Mouse (Mus musculus): ENCODE results near the gene Pde4b.

Pde4b gene

DNA sequence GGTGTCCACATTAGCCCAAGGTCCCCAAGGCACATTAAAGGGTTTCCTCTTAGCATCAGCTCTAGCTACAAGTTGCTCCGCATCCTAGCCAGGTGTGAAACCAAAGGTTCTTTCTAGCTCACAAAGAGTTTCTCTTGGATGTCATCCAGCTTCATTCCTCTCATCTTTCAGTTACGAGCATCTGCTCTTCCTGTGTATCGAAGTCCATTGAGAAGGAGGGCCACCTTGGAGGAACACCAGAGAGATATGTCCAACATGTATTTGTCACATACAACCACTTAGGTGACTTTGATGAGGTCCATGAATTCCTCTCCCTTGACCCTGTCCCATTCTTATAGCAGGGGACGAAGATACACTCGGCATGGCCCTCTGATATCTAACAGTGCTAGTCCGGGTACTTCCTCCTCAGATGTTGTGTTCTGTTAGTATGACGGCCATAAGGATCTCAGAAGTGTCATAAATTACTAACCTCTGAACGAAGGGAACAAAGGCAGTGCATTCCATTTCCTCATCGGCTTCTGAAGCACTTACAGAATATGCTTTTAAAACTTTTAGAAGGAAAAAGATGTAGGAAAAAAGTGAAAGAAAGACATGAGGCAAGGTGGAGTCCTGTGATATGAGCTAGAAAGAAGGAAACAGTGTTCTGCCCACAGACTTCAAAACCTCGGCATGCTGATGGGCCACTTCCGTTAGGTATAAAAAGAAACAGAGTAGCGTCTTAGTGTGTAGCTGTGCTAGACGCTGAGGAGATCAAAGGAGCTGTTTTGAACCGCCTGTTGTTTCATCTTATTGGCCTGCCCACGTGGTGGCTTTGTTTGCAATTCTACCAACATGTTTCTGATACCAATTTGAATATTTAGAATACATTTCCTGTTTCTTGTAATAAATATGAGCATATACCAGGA lies 419.3 kb downstream of the Pde4b start:
- in situ Hi-C loops (cut with MboI), result loop anchor here (25.0 kb wide), 1 partner anchor 606 kb away; the partner anchor contains the start of genes Mier1 and Wdr78

DNA sequence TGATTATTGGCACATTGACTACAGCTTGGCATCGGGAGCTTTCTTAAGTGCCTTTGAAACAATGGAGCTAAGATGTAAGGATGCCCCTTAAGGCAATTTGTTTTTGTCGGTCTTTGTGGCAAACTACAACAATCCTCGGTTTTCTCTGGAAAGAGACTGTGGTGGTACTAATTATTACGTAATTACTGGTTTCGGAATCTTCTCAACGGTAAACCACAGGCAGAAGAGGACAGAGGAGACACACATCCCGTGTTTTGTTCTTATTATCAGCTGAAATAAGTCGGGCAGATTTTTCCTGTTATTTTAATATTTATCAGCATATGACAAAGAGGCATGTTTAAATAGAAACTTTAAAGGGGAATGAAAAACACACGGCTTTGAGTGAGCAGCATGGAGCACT lies 420.0 kb downstream of the Pde4b start:
- in situ Hi-C loops (cut with MboI), result loop anchor here (25.0 kb wide), 1 partner anchor 605 kb away; the partner anchor contains the start of genes Mier1 and Wdr78

DNA sequence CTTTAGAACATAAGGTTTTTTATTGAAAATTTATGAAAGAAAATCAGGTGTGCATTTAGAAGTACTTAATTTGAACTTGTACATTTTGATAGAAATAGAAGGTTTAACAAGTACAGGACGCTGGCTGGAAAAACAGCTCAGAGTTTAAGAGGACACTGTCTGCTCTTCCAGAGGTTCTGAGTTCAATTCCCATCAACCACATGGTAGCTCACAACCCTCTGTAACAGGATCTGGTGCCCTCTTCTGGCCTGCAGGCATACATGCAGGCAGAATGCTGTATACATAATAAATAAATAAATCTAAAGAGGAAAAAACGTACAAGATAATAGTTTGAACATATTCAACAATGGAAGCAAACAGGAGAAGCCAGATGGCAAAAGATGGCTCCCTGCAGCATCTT lies 420.4 kb downstream of the Pde4b start:
- in situ Hi-C loops (cut with MboI), result loop anchor here (25.0 kb wide), 1 partner anchor 605 kb away; the partner anchor contains the start of genes Mier1 and Wdr78

DNA sequence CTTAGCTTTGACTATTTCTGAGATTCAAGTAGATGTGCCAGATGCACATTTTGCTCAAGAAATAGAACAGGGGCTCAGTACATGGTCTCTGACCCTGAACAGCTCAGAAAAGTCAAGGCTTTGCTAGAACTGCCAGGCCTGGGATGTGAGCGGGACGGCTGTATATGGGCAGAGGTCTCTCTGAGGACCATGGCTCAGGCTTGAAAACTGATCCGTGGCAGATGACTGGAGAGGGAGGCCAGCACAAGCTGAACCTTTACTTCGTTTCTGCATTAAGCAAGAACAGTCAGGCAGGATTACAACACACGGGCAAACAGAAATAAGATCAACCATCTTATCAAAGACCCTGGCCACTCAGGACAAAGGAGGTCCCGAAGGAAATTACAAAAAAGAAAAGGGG lies 422.7 kb downstream of the Pde4b start:
- in situ Hi-C loops (cut with MboI), result loop anchor here (25.0 kb wide), 1 partner anchor 602 kb away; the partner anchor contains the start of genes Mier1 and Wdr78

DNA sequence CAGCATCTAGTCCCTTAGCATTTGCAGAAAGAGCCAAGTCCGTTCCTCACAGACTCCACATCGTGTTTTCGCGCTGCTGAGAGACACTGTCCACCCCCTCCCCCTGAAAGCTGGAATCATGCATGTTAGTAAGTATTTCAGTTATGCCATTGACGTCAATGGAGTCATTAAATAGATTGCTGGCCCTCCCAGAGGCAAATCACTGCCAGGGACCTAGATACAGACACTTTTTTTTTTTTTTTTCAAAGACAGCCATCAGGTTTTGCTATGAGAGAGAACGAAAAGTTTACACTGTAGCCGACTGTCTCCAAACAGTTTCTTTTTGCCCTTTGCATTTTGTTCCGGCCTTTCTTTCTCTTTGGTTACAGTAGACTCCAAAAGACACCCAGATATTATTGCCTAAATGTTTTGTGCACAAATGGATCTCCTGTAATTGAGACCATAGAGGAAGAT lies 423.6 kb downstream of the Pde4b start:
- in situ Hi-C loops (cut with MboI), result loop anchor here (25.0 kb wide), 1 partner anchor 601 kb away; the partner anchor contains the start of genes Mier1 and Wdr78

DNA sequence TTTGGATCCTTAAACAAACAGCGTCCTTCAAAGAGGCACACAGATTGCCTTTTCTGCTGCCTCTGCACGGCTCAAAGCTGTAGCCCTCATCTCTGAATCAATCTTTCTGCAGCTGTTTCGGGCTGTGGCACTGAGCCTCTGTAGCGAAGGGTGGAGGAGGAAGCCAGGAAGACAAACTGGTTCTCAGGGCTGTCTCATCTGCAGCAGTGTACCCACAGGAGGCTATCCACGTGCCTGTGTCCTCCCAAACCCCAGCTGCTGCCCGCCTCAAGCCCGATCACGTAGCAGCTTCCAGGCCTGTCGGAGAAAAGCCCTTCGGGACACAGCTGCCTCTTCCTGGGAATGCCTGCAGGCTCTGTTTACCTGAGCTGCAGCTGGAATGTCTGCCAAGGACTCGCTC lies 424.2 kb downstream of the Pde4b start:
- in situ Hi-C loops (cut with MboI), result loop anchor here (25.0 kb wide), 1 partner anchor 601 kb away; the partner anchor contains the start of genes Mier1 and Wdr78

DNA sequence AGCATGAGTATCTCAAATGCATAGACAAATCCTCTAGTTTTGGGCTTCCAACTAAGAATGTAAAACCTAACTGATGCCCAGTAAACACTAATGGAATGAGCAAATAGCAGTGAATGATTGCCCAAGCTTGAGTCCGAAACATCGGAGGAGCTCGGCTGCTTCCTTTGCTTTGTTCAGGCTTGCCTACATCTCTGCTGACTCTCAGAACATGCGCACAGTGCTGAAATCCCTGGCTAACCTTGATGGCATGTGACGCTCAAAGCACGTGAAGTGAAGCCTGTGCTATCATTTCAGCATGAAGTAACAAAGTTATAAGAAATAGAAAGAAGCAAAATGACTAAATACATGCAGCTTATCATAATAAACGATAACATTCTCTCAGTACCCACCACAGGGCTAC lies 425.6 kb downstream of the Pde4b start:
- in situ Hi-C loops (cut with MboI), result loop anchor here (25.0 kb wide), 1 partner anchor 599 kb away; the partner anchor contains the start of genes Mier1 and Wdr78

DNA sequence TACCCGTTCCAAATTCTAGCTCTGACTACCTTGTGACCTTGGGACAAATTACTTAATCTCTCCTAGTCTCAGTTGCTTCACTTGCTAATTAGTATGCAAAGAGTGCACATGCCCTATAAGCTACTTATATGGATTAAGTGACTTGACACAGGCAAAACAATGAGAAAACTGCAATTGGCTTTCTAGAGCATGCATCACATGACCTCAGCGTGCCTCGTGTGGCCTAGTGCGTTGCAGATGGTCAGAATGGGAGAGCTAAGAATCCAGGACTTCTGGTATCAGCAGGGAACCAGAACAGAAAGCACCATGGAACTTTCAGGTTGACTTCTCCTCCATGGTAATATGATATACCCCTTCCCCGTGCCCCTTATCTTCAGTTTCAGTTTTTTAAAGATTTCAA lies 426.2 kb downstream of the Pde4b start:
- in situ Hi-C loops (cut with MboI), result loop anchor here (25.0 kb wide), 1 partner anchor 599 kb away; the partner anchor contains the start of genes Mier1 and Wdr78

DNA sequence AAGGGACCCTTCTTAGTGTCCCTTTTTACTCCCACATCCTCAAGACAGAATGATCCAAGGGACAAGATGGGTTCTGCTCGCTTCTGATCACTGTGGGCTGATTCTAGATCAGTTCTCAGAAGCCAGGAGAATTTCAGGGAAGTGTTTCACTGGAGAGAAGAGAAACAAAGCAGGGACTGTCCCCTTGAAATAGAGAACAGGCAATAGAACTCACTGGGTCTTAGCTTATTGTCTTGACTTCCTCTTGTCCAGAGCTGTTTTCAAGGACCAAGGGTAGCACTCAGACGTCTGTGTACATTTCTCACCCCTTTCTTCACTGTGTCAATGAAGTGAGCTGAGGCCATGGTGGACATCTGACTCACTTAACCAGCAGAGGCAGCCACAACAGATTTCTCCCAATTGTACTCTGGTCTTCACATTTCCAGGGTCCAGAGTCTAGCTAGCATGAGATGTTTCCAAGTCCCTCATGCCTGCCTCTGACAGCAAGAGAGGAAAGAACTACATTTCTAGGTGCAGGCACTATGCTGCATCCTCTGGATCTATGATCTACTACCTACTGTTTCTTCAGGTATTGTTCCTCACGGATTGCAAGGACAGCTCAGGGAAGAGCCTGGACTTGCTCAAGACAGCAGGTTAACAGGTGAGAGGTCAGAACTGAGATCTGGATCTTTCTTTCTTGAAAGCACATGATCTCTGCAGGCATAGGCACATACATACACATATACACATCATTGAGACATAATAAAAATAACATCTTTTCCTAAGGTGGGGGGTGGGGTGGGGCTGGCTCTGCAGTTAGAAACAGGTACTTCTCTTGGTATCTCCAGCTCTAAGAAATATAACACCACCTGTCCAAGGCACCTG lies 427.9 kb downstream of the Pde4b start:
- in situ Hi-C loops (cut with MboI), result loop anchor here (5.0 to 25.0 kb wide), 2 partner anchors 57 to 597 kb away; partner anchors contain the start of genes Mier1 and Wdr78

DNA sequence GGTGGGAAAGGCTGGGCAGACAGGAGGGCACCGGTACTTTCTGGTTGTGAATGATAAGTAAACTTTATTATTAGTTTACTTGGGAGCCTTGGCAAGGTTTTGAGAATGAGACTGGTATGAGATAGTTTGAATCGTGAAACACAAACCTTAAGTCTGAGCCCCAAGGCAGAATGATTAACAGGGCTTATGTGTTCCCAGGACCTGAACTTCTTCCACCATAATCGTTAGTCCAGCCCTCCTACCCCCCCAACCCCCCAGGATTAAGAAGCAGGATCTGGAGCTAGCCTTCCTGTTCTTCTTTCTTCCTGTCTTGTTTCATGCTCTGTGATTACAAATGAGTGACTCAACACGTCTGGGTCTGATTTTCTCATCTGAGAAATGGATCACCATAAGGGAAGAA lies 429.1 kb downstream of the Pde4b start:
- in situ Hi-C loops (cut with MboI), result loop anchor here (5.0 to 25.0 kb wide), 2 partner anchors 56 to 596 kb away; partner anchors contain the start of genes Mier1 and Wdr78

DNA sequence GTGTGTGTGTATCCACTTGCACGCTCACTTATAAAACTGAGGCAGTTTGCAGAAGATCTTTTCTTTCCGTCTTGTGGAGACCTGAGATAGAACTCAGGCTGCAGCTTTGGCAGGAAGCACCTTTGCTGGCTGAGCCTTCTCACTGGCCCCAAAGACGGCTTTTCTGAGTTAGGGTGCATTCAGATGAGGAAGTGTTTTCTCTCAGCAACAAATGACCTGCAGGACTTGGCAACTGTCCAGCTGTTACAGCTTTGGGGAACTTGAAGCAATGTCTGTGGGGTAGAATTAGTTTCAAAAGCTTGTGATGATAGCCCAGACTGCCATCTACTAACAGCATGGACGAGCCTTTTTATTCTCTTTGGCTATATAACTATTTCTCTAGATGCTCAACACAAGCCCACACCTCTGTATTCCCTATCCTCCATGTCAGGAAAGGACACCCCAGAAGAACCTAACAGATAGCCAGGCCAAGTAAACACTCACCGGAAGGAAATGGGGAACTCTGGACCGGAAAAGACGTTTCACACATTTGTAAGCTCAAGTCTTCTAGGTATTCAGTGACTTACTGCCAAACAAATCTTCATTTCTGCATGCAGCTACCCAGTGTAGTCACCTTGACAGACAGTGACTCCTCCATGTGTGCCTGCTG lies 429.8 kb downstream of the Pde4b start:
- in situ Hi-C loops (cut with MboI), result loop anchor here (5.0 to 25.0 kb wide), 2 partner anchors 55 to 595 kb away; partner anchors contain the start of genes Mier1 and Wdr78

DNA sequence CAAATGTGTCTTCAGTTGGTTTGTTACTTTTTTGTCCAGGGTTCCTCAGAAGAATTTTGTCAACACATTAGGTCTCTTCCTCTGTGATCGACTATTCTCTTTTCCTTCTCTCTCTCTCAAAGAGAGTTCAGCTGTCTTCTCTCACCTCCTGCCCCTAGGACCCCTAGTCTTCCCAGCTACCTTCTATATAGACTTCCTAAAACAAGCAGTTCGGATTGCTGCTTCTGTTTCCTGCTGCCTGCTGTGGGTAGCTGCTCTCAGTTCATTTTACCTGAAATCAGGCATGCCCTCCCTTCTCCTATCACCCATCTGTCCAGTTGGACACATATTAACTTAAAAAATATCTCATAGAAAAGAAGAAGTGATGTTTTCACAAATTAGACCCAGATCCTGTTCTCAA lies 430.3 kb downstream of the Pde4b start:
- in situ Hi-C loops (cut with MboI), result loop anchor here (5.0 to 25.0 kb wide), 2 partner anchors 55 to 595 kb away; partner anchors contain the start of genes Mier1 and Wdr78

DNA sequence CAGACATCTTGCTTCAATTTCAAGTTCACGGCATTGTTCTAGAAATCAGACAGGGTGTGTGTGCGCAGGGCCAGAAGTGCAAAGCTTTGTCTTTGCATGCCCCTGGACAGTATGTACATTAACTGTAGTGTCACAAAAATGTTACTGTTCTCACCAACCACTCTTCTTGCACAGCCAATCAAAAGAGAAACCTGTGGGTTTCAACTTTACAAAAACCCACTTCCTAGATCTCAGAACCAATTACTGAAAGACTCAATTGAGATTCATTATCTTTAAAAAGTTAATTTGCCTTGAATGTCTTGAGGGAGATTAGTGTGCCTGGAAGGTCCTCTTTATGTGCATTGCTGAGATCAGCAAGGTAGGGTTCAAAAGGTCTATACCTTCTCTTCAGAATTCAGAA lies 431.0 kb downstream of the Pde4b start:
- in situ Hi-C loops (cut with MboI), result loop anchor here (5.0 to 25.0 kb wide), 2 partner anchors 54 to 594 kb away; partner anchors contain the start of genes Mier1 and Wdr78

DNA sequence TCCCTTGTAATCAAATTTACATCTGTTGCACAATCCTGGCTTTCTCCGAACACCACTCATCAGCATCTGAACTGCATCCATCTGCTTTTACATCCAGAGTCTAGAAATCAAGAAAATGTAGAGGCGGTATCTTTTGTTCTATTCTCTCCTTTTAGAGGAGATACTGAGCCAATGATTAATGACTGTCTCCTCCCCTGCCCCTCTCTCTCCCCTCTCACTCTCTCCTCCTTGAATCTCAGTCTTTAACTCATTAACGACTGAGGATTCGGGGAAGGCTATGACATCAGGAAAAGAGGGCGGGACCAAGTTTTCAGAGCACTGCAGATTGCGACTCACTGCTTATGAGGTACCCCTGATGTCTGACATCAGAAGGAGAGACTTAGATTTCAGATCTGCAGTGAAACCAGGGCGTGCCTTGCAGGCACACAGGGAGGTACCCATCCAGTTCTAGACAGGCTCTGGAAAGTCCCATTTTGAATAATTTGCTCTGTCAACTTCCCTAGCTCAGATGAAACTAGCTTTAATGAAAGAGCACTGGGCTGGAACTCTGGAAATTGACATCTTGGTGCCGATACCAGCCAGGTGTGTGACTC lies 433.4 kb downstream of the Pde4b start:
- in situ Hi-C loops (cut with MboI), result loop anchor here (25.0 kb wide), 1 partner anchor 592 kb away; the partner anchor contains the start of genes Mier1 and Wdr78

DNA sequence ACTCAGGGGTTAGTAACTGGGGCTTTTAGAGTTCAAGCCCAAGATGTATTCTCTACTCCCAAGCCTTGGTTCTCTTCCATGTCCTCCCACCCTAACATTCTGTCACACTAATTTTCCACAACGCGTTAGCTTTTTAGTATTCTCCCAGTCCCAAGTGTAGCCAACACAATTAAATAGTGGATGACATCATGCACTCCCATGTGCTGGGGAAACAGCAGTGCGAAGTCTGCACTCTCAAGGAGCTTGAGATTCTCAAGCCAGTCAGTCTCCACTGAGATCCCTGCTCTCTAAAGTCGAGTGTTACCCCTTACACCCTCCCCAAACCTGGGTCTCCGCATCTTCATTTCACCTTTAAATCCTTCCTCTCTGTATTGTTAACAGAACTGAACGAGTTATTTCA lies 434.1 kb downstream of the Pde4b start:
- in situ Hi-C loops (cut with MboI), result loop anchor here (25.0 kb wide), 1 partner anchor 591 kb away; the partner anchor contains the start of genes Mier1 and Wdr78

DNA sequence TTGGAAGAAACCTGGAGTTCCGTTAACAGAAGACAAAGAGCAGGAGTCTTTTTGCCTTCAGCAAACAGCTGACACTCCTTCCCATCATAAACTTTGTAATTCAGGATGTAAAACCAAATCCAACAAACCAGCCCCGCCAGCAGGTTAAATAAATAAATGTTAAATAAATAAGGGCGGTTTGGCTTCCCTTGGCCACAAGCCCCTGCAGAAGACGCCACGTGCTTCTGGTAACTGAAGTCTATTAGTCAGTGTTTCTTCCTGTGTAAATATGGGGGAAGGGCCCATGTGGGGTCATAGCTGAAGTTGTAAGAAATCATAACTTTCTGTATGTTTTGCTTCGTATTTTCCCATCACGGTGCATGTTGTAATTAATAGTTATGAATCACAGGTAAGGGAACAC lies 440.0 kb downstream of the Pde4b start:
- in situ Hi-C loops (cut with MboI), result no loop called here

DNA sequence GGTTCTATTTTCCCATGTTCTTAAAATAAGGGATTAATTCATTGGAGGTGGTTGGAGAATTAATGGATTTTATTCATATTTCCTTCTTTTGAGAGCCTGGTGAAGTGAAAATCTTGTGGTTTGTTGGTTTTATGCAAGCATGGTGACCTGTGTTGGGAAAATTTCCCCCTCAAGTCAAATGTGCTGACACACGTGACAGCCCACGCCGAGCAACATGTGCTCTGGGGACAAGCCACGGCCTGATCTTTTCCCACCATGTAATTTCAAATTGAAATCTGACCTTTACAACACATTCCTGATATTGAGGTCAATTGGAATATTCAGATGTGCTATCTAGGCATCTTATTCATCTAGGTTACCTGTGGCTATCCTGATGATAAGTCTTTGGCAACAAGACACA lies 443.5 kb downstream of the Pde4b start:
- in situ Hi-C loops (cut with MboI), result no loop called here

DNA sequence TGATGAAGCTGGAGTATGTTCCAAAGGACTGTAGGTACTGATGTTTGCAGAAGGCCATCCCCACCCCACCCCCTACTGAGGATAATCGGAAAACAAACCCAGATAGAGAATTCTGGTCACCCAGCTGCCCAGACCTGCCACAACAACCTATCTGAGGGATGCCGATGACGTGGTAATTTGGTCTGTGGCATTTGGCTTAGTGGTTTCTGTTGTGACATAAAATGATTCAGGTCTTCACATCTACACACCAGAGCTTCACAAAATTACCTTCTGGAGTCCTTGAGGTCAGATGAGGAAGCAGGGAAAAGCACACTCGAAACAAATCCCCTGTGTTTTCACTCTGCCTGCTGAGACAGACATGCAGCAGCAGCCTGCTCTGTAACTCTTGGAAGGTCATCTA lies 444.4 kb downstream of the Pde4b start:
- in situ Hi-C loops (cut with MboI), result no loop called here

DNA sequence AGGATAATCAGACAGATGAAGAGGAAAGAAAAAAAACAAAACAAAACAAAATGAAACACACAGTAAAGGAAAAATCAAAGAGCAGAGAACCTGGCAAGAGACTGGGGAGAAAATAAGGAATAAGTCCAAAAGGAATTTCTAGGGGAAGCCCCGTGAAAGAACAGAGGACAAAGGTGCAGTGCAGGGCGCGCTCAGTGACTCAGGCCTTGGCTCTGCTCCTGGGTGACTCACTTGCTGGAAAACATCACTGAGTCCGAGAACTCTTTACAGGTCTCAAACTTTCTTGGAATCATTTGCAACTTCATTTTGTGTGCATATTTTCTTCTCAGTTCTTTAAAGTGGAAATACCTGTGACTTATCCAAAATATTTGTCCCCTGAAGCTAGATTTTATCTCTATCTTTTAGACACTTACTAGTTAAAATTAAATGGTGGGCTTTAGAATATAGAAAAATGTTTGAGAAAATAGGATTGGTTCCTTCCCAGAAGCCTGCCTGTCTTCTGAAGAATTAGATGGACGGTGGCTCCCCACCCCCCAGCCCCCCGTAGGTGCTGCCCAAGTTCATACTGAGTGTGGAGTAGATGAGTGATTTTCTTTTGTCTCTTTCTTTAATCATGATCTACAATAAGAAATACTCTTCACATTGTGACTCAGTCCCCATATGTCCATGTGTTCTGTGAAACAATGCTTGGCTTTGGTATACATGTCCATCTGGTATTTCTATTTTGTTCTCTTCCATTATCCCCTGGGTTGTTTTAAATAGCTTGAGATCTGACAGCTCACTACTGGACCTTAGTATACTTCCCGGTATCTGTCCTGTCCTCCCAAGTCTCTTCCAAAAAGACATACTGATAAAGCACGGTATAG lies 446.1 kb downstream of the Pde4b start:
- in situ Hi-C loops (cut with MboI), result no loop called here

All from mature B cell (primary cell).